Mouse (Mus musculus) liver, postnatal 0 days (tissue): Measurements from ENCODE around the gene Fam131c.

Source experiments
- CTCF ChIP-seq: sonication (generic); IDR thresholded peaks from 2 replicates; pipeline ENCODE4 v1.5.1; 2016; ENCODE audit warnings: antibody characterized with exemption, low read depth
- EP300 ChIP-seq: IDR thresholded peaks from 2 replicates; pipeline ENCODE4 v1.6.1; 2016; ENCODE audit warnings: antibody characterized with exemption, low read depth, mild to moderate bottlenecking

DNA sequence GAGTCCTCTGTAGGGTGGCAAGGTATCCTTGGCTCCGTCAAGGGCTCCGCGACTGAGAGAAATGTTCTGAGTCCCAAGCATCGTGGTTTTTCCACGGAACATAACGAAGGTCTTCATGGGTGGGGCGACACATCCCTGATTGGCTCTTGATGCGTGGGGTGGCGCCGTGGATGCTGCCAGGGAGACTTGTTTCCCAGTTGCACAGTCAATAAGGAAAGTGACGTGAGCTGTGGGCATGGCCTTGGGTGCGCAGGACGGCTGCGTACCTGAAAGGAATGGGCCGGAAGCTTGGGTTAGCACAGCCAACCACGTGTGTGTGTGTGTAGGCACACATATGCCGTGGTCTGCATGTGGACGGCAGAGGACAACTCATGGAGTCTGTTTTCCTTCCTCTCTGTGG, 65.2 kb downstream of the Fam131c start:
- TF ChIP-seq CTCF (no peak), EP300 (no peak)
